Comparison of ENCODE assay signal across 8 mouse cellular contexts in genomic region chr10:81405588-81406201, GRCm38 (mm10). TPM values are rescaled to one million over a fixed set of nuclear protein-coding genes. Genes with fewer than 3 reads are reported as not detected.
A peak's percentile ranks its signal among the peaks of the same experiment; 100 is the strongest.
DNase-seq lines count a peak whose midpoint lies in the region; ATAC-seq and TF ChIP-seq lines count a peak whose summit lies in the region.

No protein-coding gene starts in this region.

- no peaks in the 10 kb centered on the region for H3K27me3 ChIP-seq in heart, adult 2 months (ENCODE audit: control insufficient read depth, insufficient read depth, low read length)
- H3K27me3 ChIP-seq in liver, postnatal 0 days (ENCODE audit: insufficient read depth, low read length) = peaks cover 4% of the 10 kb centered on the region; the same call in 1 of the 2 replicates
- peaks cover 90% of the 10 kb centered on the region for H3K27me3 ChIP-seq in hindbrain, embryonic 10.5 days (ENCODE audit: insufficient read depth, poor library complexity, severe bottlenecking)

- no peak overlapping the region for H3K9ac ChIP-seq in heart, adult 2 months (ENCODE audit: low read depth, low read length)
- no peak overlapping the region for H3K9ac ChIP-seq in liver, postnatal 0 days (replicated peaks)

- H3K4me2 ChIP-seq in liver, postnatal 0 days (ENCODE audit: low read depth, low read length) = no peak overlapping the region

- 53% methylated on average over 13 of the region's 13 CpGs for whole genome bisulfite sequencing in heart, adult 2 months
- WGBS in liver, postnatal 0 days (ENCODE audit: insufficient replicate concordance) = 47% methylated on average over 13 of the region's 13 CpGs
- 40% methylated on average over 13 of the region's 13 CpGs for WGBS in hindbrain, embryonic 10.5 days

- H3K36me3 ChIP-seq in heart, adult 2 months (ENCODE audit: control insufficient read depth, insufficient read depth, low read length) = peaks cover 11% of the 10 kb centered on the region
- peaks cover 15% of the 10 kb centered on the region; the same call in 1 of the 2 replicates for H3K36me3 ChIP-seq in liver, postnatal 0 days (replicated peaks; ENCODE audit: insufficient read depth, low read length)
- H3K36me3 ChIP-seq in hindbrain, embryonic 10.5 days = peaks cover 6% of the 10 kb centered on the region; the same call in 1 of the 2 replicates

- ATAC-seq in erythroblast, adult 5-6 weeks (replicated peaks; ENCODE audit: low FRiP score, poor library complexity, severe bottlenecking) = peak; percentile 44
- ATAC-seq in liver, postnatal 0 days = no peak

- peak; percentile 64 to 73 for DNase-seq in heart, adult 2 months
- DNase-seq in heart, postnatal 25 days (ENCODE audit: low spot score) = no peak
- DNase-seq in 3T3-L1 (ENCODE audit: low read depth, low spot score) = peak; percentile 57
- peak; percentile 70 for DNase-seq in T-cell, adult 2 months (ENCODE audit: low spot score)
- DNase-seq in liver, postnatal 0 days = peak; percentile 78
- DNase-seq in testis, postnatal 10 days (ENCODE audit: low spot score) = peak; percentile 84
- no peak for DNase-seq in hindbrain, embryonic 10.5 days (ENCODE audit: low spot score)

- no peak for TF ChIP-seq POLR2A in heart, adult 2 months (IDR thresholded peaks at IDR 0.05; ENCODE audit: insufficient read depth, low read depth, low read length)

- TF ChIP-seq CTCF in heart, adult 2 months (IDR thresholded peaks at IDR 0.05) = peak; percentile 88
- peak; percentile 84 for TF ChIP-seq CTCF in liver, postnatal 0 days (IDR thresholded peaks at IDR 0.05; ENCODE audit: low read depth)

- H3K79me2 ChIP-seq in heart, adult 2 months (replicated peaks; ENCODE audit: control insufficient read depth, insufficient read depth, low read length) = no peaks in the 10 kb centered on the region

- no peak overlapping the region for H3K4me3 ChIP-seq in heart, adult 2 months
- no peak overlapping the region for H3K4me3 ChIP-seq in liver, postnatal 0 days (ENCODE audit: low read depth, low read length)
- no peak overlapping the region for H3K4me3 ChIP-seq in hindbrain, embryonic 10.5 days

- H3K4me1 ChIP-seq in heart, adult 2 months (ENCODE audit: control insufficient read depth, insufficient read depth, low read length) = peaks cover 45% of the 10 kb centered on the region
- peaks cover 48% of the 10 kb centered on the region for H3K4me1 ChIP-seq in liver, postnatal 0 days (ENCODE audit: insufficient read depth)
- peaks cover 97% of the 10 kb centered on the region for H3K4me1 ChIP-seq in hindbrain, embryonic 10.5 days (replicated peaks)

- H3K27ac ChIP-seq in heart, adult 2 months = peak overlapping the region; percentile 91
- H3K27ac ChIP-seq in liver, postnatal 0 days (ENCODE audit: low read depth) = 0 out of 2 replicates have a peak overlapping the region, but pooled peaks have one; percentile 39
- H3K27ac ChIP-seq in hindbrain, embryonic 10.5 days = no peak overlapping the region

- no peaks in the 10 kb centered on the region for H3K9me3 ChIP-seq in liver, postnatal 0 days (ENCODE audit: low read length)
- no peaks in the 10 kb centered on the region for H3K9me3 ChIP-seq in hindbrain, embryonic 10.5 days

- 0 out of 2 replicates have a peak, but pooled peaks have one; percentile 33 for TF ChIP-seq EP300 in heart, adult 2 months (IDR thresholded peaks at IDR 0.05; ENCODE audit: insufficient read depth, low read depth, low read length)
- TF ChIP-seq EP300 in liver, postnatal 0 days (IDR thresholded peaks at IDR 0.05; ENCODE audit: low read depth) = no peak

- intact Hi-C loops in heart, adult 2 months (cut with DNase I) = loop anchor here (2.0 to 5.0 kb wide), 2 partner anchors 15 to 37 kb away; no protein-coding TSS in a partner anchor
- intact Hi-C loops in heart, postnatal 25 days (cut with DNase I) = loop anchor here (2.0 to 5.0 kb wide), 2 partner anchors 77 to 137 kb away; partner anchors contain the start of gene Tbxa2r

RNA-seq across cellular contexts. Expression of gene Smim24, which starts 12.8 kb away (rescaled TPM):
- total RNA-seq in heart, adult 2 months (2021) = 1 to 10 TPM; 2.0 to 2.3 TPM
- polyA plus RNA-seq in heart, adult 2 months (2012; rRNA removed) = 8.3 and 8.6 TPM in 2 replicates
- total RNA-seq in heart, postnatal 25 days (2021) = 1 to 10 TPM; 2.0 TPM
- 5.4 TPM in 1 of 2 replicates, not detected in the other for total RNA-seq in erythroblast, adult 5-6 weeks (2015; ENCODE audit: low replicate concordance)
- 1.8 and 3.8 TPM in 2 replicates for total RNA-seq in erythroblast, adult 5-6 weeks (2017; ENCODE audit: low replicate concordance)
- polyA plus RNA-seq in liver, postnatal 0 days (2015; fragmentation: Nextera tagmentation; extraction: Ambion mirVana) = 1.7 and 2.0 TPM in 2 replicates
- polyA plus RNA-seq in hindbrain, embryonic 10.5 days (2016; fragmentation: Nextera tagmentation; extraction: Ambion mirVana) = 2.7 and 3.0 TPM in 2 replicates

RNA-seq across cellular contexts. Expression of gene Gm48552, which starts 16.9 kb away (rescaled TPM):
- 1 to 10 TPM in 1 of 2 experiments, not detected in 1; 1.2 TPM for total RNA-seq in heart, adult 2 months (2021)
- 0.88 and 1.2 TPM in 2 replicates for polyA plus RNA-seq in heart, adult 2 months (2012; rRNA removed)
- total RNA-seq in heart, postnatal 25 days (2021) = under 1 TPM in 1 of 2 experiments, not detected in 1; 0.70 TPM
- total RNA-seq in erythroblast, adult 5-6 weeks (2015; ENCODE audit: low replicate concordance) = not detected in 2 replicates
- 5.6 TPM in 1 of 2 replicates, not detected in the other for total RNA-seq in erythroblast, adult 5-6 weeks (2017; ENCODE audit: low replicate concordance)
- polyA plus RNA-seq in liver, postnatal 0 days (2015; fragmentation: Nextera tagmentation; extraction: Ambion mirVana) = not detected in 2 replicates
- 1.0 and 2.5 TPM in 2 replicates for polyA plus RNA-seq in hindbrain, embryonic 10.5 days (2016; fragmentation: Nextera tagmentation; extraction: Ambion mirVana)

RNA-seq across cellular contexts. Expression of gene Gm48551, which starts 21.4 kb away (rescaled TPM):
- total RNA-seq in heart, adult 2 months (2021) = 1 to 10 TPM in 1 of 2 experiments, under 1 TPM in 1; 0.73 to 1.9 TPM
- polyA plus RNA-seq in heart, adult 2 months (2012; rRNA removed) = 2.1 and 3.5 TPM in 2 replicates
- total RNA-seq in heart, postnatal 25 days (2021) = under 1 TPM; 0.61 to 0.78 TPM
- 2.5 and 3.7 TPM in 2 replicates for total RNA-seq in erythroblast, adult 5-6 weeks (2015; ENCODE audit: low replicate concordance)
- 1.3 TPM in 1 of 2 replicates, not detected in the other for total RNA-seq in erythroblast, adult 5-6 weeks (2017; ENCODE audit: low replicate concordance)
- 0.40 and 0.70 TPM in 2 replicates for polyA plus RNA-seq in liver, postnatal 0 days (2015; fragmentation: Nextera tagmentation; extraction: Ambion mirVana)
- 4.0 and 4.8 TPM in 2 replicates for polyA plus RNA-seq in hindbrain, embryonic 10.5 days (2016; fragmentation: Nextera tagmentation; extraction: Ambion mirVana)

RNA-seq across cellular contexts. Expression of gene Dohh, which starts 21.5 kb away (rescaled TPM):
- total RNA-seq in heart, adult 2 months (2021) = 10 to 100 TPM; 46.6 to 53.8 TPM
- 48.5 and 56.9 TPM in 2 replicates for polyA plus RNA-seq in heart, adult 2 months (2012; rRNA removed)
- 10 to 100 TPM; 52.0 to 56.2 TPM for total RNA-seq in heart, postnatal 25 days (2021)
- total RNA-seq in erythroblast, adult 5-6 weeks (2015; ENCODE audit: low replicate concordance) = 10.4 and 11.7 TPM in 2 replicates
- total RNA-seq in erythroblast, adult 5-6 weeks (2017; ENCODE audit: low replicate concordance) = 32.5 and 33.7 TPM in 2 replicates
- 39.3 and 42.1 TPM in 2 replicates for polyA plus RNA-seq in liver, postnatal 0 days (2015; fragmentation: Nextera tagmentation; extraction: Ambion mirVana)
- 95.8 and 98.2 TPM in 2 replicates for polyA plus RNA-seq in hindbrain, embryonic 10.5 days (2016; fragmentation: Nextera tagmentation; extraction: Ambion mirVana)

RNA-seq across cellular contexts. Expression of gene Fzr1, which starts 27.4 kb away (rescaled TPM):
- 10 to 100 TPM; 29.9 to 31.5 TPM for total RNA-seq in heart, adult 2 months (2021)
- 49.3 and 56.1 TPM in 2 replicates for polyA plus RNA-seq in heart, adult 2 months (2012; rRNA removed)
- total RNA-seq in heart, postnatal 25 days (2021) = 10 to 100 TPM; 27.7 to 32.3 TPM
- 286 and 325 TPM in 2 replicates for total RNA-seq in erythroblast, adult 5-6 weeks (2015; ENCODE audit: low replicate concordance)
- 463 and 486 TPM in 2 replicates for total RNA-seq in erythroblast, adult 5-6 weeks (2017; ENCODE audit: low replicate concordance)
- polyA plus RNA-seq in liver, postnatal 0 days (2015; fragmentation: Nextera tagmentation; extraction: Ambion mirVana) = 69.7 and 74.6 TPM in 2 replicates
- 138 and 143 TPM in 2 replicates for polyA plus RNA-seq in hindbrain, embryonic 10.5 days (2016; fragmentation: Nextera tagmentation; extraction: Ambion mirVana)

Comparison
In these comparisons a context has a peak if more than half of its experiments do, and no peak if none do; other contexts are left out.
1. DNase-seq: peak in heart, adult 2 months (2 of 2), 3T3-L1 (single experiment), T-cell, adult 2 months (single experiment), liver, postnatal 0 days (single experiment) and testis, postnatal 10 days (single experiment); none in heart, postnatal 25 days (single experiment) and hindbrain, embryonic 10.5 days (single experiment).